Mouse (Mus musculus): ENCODE results near the gene Tmem120b.

The Tmem120b gene

DNA sequence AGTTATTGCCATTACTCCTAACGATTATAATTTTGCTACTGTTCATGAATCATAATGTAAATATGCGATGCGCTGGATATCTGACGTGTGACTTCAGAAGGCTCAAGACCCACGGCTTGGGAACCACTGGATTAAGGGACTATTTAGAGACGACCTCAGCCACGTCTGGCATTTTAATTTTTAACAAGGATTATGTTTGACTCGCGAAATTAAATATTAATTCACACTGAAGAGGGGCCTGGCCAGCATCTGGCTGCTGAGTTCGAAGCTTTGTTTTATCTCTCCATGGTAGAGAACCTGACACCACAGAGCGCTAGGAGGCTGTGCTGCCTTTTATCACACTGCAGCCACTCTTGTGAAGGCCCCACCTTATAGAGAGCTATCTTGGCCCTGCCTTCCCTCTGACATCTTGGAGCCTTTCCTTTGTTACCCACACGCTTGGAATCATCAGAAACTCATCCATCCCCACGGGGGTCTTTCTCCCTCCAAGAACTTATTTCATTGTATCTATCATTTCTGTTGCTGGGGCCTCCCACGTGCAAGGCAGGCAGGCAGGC, 24.9 kb downstream of the Tmem120b start:
- peak; percentile 87 for DNase-seq (ENCODE audit: low spot score)

DNA sequence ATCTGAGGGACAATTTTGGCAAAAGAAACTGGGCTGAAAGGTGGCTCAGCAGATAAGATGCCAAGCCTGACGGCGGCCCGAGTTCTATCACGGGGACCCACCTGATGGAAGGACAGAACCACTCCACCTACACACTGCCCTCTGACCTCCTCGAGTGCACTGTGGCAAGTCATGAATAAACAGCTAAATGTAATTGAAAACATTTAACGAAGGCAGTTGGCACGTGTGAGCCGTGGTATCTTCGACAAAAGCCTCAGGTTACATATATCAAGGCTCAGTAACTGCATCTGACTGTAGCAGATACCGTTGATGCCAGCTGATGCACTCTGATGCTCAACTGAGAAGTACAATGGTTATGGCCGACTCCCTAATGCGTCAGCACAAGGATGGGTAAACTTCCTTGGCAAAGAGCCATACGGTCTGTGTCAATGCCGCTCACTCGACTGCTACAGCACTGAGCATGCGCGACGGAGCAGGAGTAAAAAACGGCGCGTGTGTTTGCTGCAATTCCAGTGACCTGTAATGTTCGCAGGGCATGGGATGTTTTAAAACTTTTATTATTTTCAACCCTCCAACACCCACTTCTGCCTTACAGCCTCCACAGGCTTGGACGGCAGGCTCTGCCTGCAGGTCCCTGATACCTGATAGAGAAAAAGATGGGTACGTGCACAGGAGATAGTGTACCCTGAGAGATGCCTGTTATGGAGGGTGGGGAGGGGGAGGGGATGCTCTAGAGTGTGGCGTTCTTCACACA, 26.2 kb downstream of the Tmem120b start:
- peak; percentile 90 for DNase-seq (ENCODE audit: low spot score)

DNA sequence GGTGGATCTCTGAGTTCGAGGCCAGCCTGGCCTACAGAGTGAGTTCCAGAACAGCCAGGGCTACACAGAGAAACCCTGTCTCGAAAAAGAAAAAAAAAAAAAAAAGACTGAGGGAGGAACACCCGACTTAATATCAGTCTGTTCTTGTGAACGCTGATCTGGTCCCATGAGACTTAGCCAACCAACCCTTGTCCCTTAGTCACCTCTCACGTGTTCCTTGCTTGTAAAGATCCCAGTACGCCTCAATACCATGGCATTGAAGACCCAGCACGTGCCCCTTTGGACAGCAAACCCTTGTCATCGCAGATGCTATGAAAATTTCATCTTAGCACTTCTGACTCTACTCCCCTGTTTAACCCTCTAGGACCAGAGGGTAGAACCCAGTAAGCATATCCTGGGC, 28.1 kb downstream of the Tmem120b start:
- DNase-seq (ENCODE audit: low spot score) = no peak

GRCm38 (mm10) chr5:123098487-123098886, 30.3 kb downstream of the Tmem120b start:
- no peak for DNase-seq (ENCODE audit: low spot score)

DNA sequence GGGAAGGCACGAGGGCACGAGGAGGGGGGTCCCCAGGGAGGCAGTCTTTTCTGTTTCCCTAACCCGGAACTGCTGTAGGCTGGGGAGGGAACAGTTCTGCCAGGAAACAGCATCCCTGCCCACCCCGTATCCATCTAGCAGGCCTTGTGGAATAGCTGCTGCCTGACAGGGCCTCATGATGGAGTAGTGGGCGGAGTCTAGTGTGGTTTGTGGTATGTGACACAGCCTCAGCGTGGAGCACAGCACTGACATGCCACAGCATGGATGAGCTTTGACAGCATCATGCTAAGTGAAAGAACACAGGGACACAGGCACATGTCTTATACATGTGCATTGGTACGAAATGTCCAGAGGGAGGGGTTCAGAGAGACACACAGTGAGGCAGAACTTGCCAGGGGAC, 34.2 kb downstream of the Tmem120b start:
- DNase-seq (ENCODE audit: low spot score) = no peak

DNA sequence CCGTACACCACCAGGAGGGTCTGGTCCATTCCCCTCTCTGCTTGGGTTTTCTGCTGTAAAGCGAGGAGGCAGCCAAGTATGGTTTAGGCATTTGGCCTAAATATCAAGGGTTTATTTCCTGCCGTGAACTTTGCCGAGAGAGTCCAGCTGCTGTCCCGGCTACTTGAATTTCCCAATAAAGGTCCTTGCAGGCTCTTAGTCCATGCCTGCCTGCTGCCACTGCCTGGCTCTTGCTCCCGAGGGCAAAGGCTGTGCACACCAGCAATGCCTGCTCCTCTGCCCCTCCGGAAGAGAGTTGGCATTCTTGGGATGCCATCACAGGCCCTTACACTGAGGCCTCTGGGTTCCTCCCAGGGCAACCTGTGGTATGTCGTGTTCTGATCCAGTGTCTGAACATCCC, 35.3 kb downstream of the Tmem120b start:
- no peak for DNase-seq (ENCODE audit: low spot score)

GRCm38 (mm10) chr5:123104769-123105168, 36.6 kb downstream of the Tmem120b start:
- DNase-seq (ENCODE audit: low spot score) = no peak

DNA sequence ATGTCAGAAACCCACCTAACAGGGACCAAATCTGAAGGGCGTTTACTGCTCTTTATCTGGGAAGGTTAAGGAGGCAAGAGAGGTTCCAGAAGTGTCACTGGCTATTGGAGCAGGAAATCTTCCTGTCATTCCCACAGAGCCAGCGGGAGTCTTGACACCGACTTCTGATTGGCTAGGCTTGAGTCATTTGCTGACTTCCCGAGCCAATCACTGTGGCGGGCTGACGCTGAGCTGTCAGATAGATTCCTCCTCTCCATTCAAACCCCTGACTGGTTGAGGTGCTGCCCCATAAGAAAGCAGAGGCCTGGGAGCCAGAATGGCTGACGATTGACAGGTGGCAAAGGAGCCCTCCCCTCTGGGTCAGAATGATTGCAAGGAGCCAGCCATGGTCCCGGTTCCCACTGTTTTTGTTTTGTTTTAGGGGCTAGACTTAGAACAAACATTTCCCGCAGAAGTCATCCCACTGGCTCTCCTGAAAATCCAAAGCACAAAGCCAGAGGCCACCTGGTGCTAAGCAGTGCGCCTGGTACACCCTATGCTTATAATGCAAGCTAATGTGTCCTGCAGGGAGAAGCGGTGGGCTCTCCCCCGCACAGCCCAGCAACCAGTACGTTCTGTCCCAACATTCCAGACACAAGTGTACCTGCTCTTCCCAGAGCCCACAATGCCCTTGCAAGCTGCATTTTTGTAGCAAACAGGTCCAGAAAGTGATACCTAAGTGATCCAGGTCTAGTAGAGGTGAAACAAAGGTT, 41.4 kb downstream of the Tmem120b start:
- DNase-seq (ENCODE audit: low spot score) = no peak

DNA sequence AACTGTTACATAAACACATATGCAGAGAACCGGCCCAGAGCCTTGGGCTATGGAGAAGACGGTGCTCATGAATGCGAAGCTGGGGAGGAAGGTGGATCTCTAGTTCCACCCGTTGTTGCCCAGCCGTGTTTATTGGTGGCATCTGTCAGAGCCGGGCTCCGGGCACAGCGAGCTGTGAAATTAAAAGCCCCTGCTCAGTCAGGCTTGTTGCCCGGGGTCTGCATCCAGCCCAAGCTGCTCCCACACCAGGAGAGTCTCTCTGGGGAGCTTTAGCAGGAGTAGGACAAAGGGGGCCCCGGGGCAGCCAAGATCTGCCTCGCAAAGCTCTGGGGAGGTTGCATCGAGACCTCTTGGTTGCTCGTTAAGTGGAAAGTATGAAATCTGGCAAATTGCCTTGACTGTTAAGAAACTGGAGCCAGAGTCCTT, 42.1 kb downstream of the Tmem120b start:
- DNase-seq (ENCODE audit: low spot score) = no peak

DNA sequence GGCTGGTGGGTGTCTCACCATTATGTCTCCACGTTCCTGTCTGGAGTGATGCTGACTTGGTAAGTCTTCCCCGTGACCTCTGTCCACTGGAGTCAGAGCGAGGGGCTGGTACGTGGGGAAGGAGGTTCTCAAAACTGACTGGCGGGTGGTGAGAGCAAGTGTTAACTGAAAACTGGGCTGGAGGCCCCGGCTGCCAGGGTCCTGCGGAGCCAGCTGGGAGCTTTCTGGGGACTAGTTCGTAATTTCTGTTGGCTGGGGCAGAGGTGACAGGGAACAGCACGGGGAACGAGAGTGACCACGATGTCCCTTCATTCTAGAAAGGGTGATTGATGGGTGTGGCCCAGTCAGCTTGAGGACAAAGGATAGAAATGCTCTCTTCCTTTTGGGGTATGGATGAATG, 45.9 kb downstream of the Tmem120b start:
- DNase-seq (ENCODE audit: low spot score) = no peak

GRCm38 (mm10) chr5:123114924-123115323, 46.7 kb downstream of the Tmem120b start:
- DNase-seq (ENCODE audit: low spot score) = no peak

DNA sequence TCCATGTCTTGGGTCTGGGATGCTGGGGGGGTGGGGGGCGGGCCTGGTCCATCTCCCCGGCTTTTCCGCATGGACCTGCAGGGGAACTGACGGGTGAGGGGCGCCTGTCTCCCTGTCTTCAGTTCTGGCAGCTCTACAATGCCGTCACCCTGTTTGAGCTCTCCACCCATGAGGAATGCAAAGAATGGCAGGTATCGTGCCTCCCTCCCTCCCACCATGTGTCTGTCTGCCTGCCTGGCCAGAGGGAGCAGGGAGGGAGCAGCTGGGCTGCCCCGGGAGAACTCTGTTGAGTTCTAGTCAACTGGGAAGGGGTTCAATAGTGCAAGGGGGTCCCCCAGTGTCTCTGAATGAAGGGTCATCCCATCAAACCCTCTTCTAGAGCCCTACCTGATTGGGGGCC, 47.9 kb downstream of the Tmem120b start:
- DNase-seq (ENCODE audit: low spot score) = no peak

DNA sequence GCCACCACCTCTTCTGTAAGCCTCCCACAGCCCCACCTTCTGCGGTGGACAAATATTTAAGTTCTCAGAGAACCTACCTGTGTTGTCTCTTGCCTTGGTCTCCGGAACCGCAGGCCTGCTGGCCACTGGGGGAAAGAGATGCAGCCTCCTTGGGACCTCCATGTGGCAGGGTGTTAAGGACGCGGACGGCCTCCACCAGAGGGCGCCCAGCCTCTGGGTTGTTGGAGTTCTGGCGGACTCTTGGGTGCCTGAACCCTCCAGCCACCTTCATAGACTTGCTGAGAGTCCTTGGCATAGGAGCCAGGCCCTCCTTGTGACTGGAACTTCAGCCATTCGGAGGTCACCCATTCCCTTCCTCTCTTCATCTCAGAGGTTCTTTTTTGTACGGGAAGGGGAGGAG, 49.0 kb downstream of the Tmem120b start:
- DNase-seq (ENCODE audit: low spot score) = peak; percentile 69

DNA sequence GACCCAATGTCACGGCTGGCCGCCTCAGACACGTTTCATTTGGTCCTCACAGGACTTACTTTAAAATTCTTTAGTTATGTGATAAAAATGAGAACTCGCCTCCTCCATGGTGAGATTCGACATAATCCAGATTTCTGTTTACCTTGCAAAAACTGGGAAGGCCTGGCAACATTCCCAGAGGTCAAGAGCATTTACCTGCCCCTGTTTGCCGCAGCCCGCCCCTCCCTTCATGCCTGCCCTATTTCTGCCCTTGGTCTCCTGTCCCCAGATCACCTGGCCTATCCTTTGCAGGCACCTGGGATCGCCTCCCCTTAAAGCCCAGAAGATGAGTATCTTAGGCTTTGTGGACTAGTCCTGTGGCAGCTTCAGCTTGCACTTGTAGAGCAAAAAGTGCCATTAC, 49.6 kb downstream of the Tmem120b start:
- DNase-seq (ENCODE audit: low spot score) = no peak

- DNase-seq (ENCODE audit: low spot score) = no peak
These were observed 50.6 kb downstream of the Tmem120b start for GRCm38 (mm10) chr5:123118826-123119225.

GRCm38 (mm10) chr5:123120624-123121215, 52.5 kb downstream of the Tmem120b start:
- no peak for DNase-seq (ENCODE audit: low spot score)

DNA sequence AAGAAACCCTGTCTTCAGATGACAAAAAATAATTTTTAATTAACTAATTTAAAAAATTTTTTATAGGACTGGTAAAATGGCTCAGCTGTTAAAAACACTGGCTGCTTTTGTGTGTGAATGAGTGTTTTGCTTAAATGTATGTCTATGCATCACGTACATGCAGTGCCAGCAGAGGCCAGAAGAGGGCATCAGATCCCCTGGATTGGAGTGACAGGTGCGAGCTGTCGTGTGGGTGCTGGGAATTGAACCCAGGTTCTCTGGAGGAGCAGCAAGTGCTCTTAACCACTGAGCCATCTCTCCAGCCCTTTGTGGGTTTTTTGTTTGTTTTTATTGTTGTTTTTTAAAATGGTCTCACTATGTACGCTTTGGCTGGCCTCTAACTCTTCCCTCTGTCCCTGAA, 54.0 kb downstream of the Tmem120b start:
- DNase-seq (ENCODE audit: low spot score) = no peak

GRCm38 (mm10) chr5:123125105-123125504, 56.9 kb downstream of the Tmem120b start:
- DNase-seq (ENCODE audit: low spot score) = no peak

DNA sequence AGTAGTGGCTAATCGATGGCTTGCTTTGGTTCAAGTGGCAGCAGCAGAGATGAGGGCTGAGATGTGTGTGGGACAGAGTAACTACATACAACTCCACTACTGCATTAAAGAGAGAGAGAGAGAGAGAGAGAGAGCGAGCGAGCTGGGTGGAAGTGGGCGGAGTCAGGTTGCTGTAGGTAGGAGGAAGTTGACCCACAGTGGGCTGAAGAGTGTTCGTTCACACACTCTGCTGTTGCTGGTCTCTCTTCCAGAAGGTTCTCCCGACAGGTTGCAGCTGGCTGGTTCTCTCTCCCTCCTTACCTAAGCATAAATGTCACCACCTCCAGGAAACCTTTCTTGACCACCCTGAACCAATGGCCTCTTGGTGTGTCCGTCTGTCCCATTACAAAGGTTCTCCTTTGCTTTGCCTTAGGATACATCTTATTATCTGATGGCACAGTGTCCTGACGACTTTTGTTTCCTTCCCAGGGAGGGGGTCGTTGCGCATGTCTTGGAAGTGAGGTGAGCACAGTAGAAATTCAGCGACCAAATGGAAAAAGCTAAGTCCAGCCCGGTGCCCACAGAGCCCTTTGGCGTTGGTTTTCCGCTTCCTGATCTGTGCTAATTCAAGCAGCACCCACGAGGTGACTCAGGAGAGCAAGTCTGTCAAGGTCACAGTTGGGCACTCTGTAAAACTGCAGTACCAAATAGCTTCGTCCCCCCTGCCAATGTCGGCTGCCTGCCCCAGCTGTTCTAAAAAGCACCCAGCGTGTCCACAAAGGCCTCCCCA, 57.6 kb downstream of the Tmem120b start:
- no peak for DNase-seq (ENCODE audit: low spot score)

GRCm38 (mm10) chr5:123127031-123127430, 58.8 kb downstream of the Tmem120b start:
- DNase-seq (ENCODE audit: low spot score) = no peak

DNA sequence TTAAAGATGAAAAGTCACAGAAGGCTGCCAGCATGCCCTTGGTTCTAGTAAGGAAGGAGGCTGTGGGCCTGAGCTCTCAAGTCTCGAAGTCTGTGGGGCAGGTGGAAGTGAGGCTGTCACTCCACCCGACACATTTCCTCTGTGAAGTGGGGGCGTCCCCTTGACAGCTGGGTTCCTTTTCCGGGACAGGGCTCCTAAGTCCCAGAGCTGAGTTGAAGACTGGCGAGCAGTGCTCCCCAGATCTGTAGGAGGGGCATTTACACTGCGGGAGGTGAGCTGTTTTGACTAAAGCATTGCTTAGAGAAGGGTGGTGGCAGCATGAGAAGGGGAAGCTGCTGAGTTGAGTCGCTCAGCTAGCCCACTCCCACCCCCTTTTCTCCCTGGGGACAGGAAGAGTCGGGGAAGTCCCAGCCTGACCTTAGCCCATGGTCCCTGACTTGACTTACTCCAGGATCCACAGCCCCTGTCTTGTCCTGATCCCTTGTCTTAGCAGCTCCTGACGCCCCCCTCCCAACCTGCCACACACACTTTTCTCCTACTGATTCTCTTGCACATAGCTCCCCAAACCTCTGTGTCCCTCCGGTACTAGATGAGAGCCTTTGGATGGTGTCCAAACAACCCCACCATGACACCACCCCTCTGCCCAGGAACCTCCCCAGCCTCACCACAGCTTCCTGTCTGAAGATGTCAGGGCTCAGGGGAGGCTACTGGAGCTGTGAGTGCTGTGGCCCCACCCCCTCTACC, 60.4 kb downstream of the Tmem120b start:
- DNase-seq (ENCODE audit: low spot score) = no peak
